Mouse (Mus musculus): ENCODE measurements around the gene Tmprss12. TPM values are rescaled to one million over a fixed set of nuclear protein-coding genes. Genes with fewer than 3 reads are reported as not detected.
A peak's percentile ranks its signal among the peaks of the same experiment; 100 is the strongest.
"Not testable (repeated sequence)": the region's sequence is repeated elsewhere in the genome, so short reads cannot be mapped to it uniquely, and the experiment has no call there.

The Tmprss12 gene
- polyA plus RNA-seq, 1 experiment: not detected

DNA sequence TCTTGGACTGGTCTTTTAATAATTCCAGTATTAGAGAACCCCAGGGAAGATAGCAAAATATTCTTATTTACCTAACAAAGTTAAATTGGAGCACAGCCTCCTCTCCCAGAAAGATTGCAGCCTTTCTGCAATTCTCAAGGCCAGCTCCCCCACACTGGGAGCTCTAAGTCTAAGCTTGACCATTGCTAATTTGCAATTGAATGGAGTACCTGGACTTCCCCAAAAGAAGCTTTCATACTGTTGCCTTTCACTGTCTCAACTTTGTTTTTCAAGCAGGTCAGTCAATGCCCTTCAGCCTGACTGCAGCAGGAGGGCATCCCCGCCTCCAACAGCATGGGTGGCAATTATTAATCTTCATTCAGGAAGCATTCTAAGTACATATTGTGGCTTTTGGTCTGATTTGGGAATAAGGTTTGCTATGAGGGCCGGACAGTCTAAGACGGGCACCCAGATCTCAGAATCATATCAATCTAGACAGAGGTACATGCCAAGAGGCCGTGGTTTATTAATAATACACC lies 6.8 kb upstream of the Tmprss12 start:
- DNase-seq (ENCODE audit: extremely low spot score in 1 of 2, low spot score in 1 of 2): not testable (repeated sequence)

DNA sequence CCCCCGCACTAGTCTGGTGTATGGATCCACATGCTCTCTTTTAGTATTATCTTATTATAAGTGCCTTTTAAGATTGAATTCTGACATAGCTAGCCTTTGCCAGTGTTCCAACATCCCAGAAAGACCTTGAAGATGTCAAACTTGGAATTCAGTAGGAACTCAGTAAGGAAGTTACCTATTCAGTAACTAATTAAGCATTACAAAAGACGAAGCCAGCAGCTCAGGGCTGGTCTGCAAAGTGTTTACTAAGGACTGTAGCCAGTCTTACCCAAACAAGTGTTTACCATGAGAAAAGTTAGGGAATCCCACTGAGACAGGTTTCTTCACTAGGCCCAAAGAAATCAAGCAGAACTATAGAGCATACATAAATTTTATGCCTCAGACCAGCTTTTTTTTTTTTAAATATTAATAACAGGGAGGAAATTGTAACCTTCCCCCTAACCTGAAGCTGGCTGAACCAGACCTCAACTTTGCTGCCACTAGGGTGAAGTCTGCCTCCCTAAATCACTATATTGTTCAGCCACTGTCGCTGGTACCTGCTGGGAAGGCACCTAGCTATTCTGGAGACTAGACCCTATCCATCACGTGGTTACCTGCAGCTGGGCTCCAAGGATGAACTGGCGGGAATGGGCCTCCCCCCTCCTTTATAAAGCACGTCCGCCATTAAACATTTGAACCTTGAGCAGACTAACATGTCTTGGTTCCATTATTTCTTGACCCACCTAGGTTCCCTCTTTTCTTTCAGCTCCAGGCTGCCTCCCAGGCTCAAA lies 5.7 kb upstream of the Tmprss12 start:
- no peak for DNase-seq (ENCODE audit: extremely low spot score in 1 of 2, low spot score in 1 of 2)

- no peak for DNase-seq (ENCODE audit: extremely low spot score in 1 of 2, low spot score in 1 of 2)
Measured at GRCm38 (mm10) chr15:100276403-100276802, 4.2 kb upstream of the Tmprss12 start.

DNA sequence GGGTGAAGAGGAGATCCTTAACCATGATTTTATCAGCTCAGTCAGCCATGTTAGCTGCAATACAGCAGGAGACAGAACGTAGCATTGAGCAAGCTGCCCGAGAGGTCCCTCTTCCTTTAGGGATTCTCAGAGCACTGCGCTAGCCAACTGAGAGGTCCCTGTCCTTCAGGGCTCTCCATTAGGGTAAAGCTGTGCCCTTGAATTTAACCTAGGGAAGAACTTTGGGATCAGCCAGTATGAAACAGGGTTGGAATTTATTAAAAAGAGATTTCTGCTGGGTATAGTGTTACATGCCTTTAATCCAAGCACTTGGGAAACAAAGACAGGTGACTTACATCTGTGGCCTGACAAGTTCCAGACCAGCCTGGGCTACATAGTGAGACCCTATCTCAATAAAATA lies 3.1 kb upstream of the Tmprss12 start:
- DNase-seq (ENCODE audit: extremely low spot score in 1 of 2, low spot score in 1 of 2): no peak

- no peak for DNase-seq (ENCODE audit: extremely low spot score in 1 of 2, low spot score in 1 of 2)
Measured at GRCm38 (mm10) chr15:100288980-100289379, 8.3 kb downstream of the Tmprss12 start.

DNA sequence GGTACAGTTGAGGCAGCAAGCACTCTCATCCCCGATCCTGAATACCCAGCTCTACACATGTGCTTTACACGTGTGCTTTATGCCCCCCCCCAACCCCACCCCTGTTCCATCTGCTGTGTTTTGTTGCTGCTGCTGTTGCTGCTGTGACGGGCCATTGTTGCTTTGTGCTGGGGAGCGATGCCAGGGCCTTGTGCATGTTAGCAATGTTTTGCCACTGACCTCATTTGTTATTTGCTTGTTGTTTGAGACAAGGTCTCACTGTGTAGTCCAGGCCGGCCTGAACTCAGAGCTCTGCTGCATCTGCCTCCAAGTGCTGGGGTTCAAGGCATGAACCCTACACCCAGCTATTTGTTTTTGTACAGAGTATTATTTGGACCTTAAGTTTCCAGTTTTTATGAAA lies 10.2 kb downstream of the Tmprss12 start:
- no peak for DNase-seq (ENCODE audit: extremely low spot score in 1 of 2, low spot score in 1 of 2)

- no peak for DNase-seq (ENCODE audit: extremely low spot score in 1 of 2, low spot score in 1 of 2)
Measured at GRCm38 (mm10) chr15:100292326-100292725, 11.7 kb downstream of the Tmprss12 start.

DNA sequence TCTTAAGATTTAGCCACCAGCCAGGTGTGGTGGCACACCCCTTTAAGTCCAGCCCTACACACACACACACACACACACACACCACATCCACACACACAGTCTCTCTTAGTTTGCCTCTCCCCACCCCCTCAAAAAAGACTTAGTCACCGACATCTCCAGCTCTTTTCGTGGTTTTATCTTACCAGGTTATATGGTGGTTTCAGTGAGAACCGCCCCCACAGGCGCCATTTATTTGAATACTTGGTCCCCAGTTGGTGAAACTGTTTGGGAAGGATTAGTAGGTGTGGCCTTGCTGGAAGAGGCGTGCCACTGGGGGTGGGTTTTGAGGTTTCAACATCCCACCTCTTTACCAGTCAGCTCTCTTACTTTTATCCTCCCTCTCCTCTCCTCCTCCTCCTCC lies 17.2 kb downstream of the Tmprss12 start:
- DNase-seq (ENCODE audit: extremely low spot score in 1 of 2, low spot score in 1 of 2): no peak

GRCm38 (mm10) chr15:100300499-100300898 lies 19.9 kb downstream of the Tmprss12 start:
- no peak for DNase-seq (ENCODE audit: extremely low spot score in 1 of 2, low spot score in 1 of 2)

DNA sequence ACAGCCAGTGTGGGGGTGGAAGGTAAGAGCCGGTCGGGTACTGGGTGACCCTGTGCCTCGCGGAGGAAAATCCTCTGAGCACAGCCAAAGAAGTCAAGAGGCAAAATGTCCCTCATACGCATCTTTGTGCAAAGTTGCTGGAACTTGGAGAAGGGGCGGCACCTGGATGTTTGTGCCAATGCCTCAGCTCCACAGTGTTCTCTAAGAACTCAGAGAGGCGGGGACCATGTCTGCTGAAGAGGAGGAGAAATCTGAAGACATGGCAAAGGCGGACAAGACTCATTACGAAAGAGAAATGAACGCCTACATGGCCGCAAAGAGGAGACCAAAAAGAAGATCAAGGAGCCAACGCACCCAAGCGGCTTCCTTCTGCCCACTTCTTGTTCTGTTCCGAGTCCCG lies 20.9 kb downstream of the Tmprss12 start:
- DNase-seq (ENCODE audit: extremely low spot score in 1 of 2, low spot score in 1 of 2): peak in 1 of 2 experiments; percentile 35

DNA sequence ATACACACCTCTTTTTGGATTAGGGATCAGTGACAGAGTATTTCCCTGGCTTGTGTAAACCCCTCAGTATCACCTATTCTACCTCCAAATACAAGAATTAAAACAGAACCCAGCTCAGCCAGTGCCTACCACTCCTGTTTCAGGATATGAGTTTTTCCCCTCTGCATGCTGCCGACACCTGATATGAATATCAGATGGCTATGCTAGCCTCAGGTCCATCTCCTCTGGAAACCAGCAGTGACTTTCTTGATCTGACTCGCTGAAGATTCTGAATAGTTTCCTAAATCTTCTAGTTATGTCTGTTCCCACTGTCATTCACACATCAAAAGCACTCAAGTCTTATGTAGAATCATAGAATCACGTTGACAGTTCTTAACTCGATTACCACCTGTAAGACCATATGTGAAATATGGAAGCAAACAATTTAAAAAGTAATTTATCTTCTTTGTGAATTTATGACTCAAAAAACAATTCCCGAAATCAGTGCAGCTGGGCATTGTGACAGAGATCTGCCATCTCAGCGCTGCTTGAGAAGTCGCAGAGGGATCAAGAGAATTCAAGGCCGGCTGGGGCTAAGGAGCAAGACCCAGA lies 22.9 kb downstream of the Tmprss12 start:
- DNase-seq (ENCODE audit: extremely low spot score in 1 of 2, low spot score in 1 of 2): no peak

GRCm38 (mm10) chr15:100304019-100304991 lies 23.7 kb downstream of the Tmprss12 start, which contains the start of gene Mettl7a1:
TSS of gene Mettl7a1 (plus strand) at chr15:100304140.
- peak; percentile 63 to 86 for DNase-seq (ENCODE audit: extremely low spot score in 1 of 2, low spot score in 1 of 2)

GRCm38 (mm10) chr15:100306201-100306600 lies 25.6 kb downstream of the Tmprss12 start:
- no peak for DNase-seq (ENCODE audit: extremely low spot score in 1 of 2, low spot score in 1 of 2)

DNA sequence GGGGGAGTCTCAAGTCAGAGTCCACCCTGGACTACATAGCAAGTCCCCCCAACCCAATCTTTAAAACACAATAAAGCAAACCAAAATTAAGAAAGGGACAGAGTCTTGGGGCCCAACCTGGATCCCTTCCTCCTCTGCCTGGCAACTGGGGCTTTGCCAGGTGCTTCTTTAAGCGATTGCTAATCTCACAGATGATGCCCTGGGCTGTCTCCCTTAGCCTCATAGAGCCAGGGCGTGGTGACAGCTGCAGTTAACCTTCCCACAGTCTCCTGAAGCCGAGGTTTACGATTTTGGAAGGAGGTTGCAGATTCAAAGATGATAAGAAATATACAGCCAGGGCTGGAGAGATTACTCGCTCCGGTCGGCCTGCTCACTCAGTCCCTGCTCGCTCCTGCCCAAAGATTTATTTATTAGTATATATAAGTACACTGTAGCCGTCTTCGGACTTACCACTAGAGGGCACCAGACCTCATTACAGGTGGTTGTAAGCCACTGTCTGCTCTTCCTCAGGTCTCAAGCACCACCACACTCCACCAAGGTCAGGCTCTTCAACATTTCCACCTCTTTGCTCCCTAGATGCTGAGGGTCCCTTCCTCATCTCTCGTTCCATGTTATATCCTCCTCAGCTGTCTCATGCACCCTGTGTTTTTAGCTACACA lies 26.9 kb downstream of the Tmprss12 start:
- DNase-seq (ENCODE audit: extremely low spot score in 1 of 2, low spot score in 1 of 2): not testable (repeated sequence)

DNA sequence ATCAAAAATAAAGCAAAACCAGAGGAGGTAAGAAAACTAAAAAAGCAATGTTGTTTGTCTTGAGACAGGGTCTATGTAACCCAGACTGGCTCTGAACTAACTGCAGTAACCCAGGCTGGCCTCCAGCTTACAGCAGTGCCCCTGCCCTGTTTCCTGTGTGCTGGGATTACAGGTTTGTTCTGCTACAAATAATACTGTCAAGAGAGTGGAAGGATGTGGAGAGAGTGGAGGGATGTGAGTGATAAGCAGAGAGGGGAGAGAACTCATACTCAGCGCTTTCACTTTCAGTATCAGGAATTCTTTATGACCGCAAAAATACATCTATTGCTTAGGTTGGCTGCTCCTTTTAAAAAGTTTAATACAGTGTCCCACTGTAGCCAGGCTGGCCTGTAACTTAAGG lies 31.7 kb downstream of the Tmprss12 start:
- no peak for DNase-seq (ENCODE audit: extremely low spot score in 1 of 2, low spot score in 1 of 2)

DNA sequence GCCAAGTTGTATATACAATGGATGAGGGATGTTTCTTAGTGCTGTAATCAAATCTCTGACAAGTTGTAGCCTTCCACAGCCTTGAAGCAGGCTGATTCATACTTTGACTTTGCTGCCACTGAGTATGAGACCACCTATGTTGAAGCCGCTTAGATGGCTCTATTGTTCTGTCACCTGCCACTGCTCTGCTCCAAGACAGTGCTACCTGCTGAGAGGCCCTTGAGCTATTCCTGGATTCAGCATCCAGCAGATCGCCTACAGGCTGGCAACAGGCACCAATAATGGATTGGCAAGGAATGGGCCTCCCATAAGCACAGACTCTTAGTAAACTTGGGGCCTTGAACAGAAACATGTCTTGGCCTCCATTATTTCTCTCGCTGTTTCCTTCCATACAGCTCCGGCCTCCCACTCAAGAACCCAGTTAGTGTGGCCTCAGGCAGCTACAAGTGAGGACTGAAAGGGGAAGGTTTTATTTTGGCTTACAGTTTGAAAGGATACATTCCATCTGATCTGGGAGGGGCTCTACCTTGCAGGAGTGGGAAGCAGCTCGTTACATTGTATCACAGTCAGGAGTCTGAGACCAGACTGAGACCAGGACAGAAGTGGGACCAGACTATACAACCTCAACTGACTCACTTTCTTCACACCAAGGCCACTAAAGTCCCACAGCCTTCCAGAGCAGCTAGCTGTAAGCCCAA lies 34.0 kb downstream of the Tmprss12 start:
- DNase-seq (ENCODE audit: extremely low spot score in 1 of 2, low spot score in 1 of 2): no peak

DNA sequence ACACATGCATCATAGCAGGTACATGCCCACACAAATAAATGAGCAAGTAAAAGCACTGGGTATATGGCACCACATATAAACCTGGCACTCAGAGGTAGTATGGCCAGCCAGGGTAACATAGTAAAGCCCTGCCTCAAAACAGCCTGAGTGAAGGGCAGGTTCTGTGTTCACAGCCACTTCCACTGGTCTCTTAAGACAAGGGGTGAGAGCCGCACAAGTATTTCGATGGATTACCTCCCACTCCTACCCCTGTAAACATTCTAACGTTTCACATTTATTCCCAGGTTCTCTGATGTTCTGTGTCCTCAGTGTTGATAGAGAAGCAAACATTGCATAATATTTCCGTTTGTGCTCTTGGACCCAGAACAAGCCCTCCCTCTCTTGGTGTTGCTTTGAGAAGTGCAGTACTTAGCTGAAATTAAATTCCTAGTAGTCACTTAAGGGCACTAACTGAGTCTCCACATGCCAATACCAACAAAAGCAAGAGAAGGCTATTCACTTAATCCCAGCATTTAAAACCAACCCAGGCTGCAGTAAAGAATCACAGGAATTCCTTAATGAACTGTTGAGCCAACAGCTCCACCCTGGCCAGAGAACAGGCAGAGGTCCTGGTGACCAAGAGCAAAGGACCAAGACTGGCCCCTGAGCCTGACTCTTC lies 37.5 kb downstream of the Tmprss12 start:
- not testable (repeated sequence) for DNase-seq (ENCODE audit: extremely low spot score in 1 of 2, low spot score in 1 of 2)

DNA sequence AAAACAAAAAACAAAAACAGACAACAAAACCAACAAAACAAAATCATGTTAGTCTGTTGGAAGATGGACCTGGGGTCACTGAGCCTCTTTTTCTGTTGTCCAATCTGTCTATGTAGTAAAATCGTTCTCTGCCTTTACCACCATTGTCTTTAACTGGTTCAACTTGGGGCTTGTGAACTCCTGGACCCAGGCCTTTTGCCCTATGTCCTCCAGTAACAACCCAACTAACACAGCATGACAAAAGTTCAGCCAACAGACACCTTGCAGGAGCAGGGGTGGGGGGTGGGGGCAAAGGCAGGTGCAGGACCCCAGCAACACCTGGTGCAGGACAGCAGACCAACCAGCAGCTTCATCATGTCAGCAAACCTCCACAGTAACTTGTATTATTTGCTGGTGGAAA lies 39.2 kb downstream of the Tmprss12 start:
- no peak for DNase-seq (ENCODE audit: extremely low spot score in 1 of 2, low spot score in 1 of 2)

GRCm38 (mm10) chr15:100320295-100320905 lies 39.8 kb downstream of the Tmprss12 start:
- no peak for DNase-seq (ENCODE audit: extremely low spot score in 1 of 2, low spot score in 1 of 2)

Data from frontal cortex, adult 2 months (tissue).